Mouse (Mus musculus) MEL (cell line): ENCODE data around the gene Sit1.

Experiments used
- CTCF ChIP-seq, 3 experiments: IDR thresholded peaks in 2 of 3; conservative IDR thresholded peaks in 1 of 3; 2 replicates each; pipeline ENCODE4 v1.5.1; 2011 to 2012; ENCODE audit warnings: low read length in 3 of 3, low read depth in 2 of 3, mild to moderate bottlenecking in 2 of 3, improper control_type of control experiment in 1 of 3, inconsistent platforms in 1 of 3, mixed read lengths in 1 of 3, moderate library complexity in 1 of 3; ENCODE audit not compliant: control insufficient read depth in 1 of 3, insufficient read depth in 1 of 3, poor library complexity in 1 of 3, severe bottlenecking in 1 of 3
- POLR2A ChIP-seq, 2 experiments: IDR thresholded peaks; 2 replicates each; pipeline ENCODE4 v1.6.1; 2011 to 2012; ENCODE audit warnings: low read length in 2 of 2, mild to moderate bottlenecking in 2 of 2, control low read depth in 1 of 2, improper control_type of control experiment in 1 of 2, low read depth in 1 of 2, moderate library complexity in 1 of 2; ENCODE audit not compliant: control insufficient read depth in 1 of 2, insufficient read depth in 1 of 2, poor library complexity in 1 of 2
- RCOR1 ChIP-seq: IDR thresholded peaks from 2 replicates; pipeline ENCODE4 v1.6.1; 2012; ENCODE audit warnings: low read depth, mild to moderate bottlenecking, inconsistent platforms, low read length, improper control_type of control experiment
- UBTF ChIP-seq: IDR thresholded peaks from 2 replicates; pipeline ENCODE4 v1.6.1; 2012; ENCODE audit warnings: low read depth, mild to moderate bottlenecking, inconsistent platforms, low read length, improper control_type of control experiment, moderate library complexity, borderline replicate concordance; ENCODE audit not compliant: insufficient read depth
- USF2 ChIP-seq, 2 experiments: IDR thresholded peaks; 2 replicates each; pipeline ENCODE4 v1.6.1; 2011 to 2012; ENCODE audit warnings: improper control_type of control experiment in 2 of 2, low read length in 2 of 2, borderline replicate concordance in 1 of 2, inconsistent platforms in 1 of 2, low read depth in 1 of 2, mild to moderate bottlenecking in 1 of 2; ENCODE audit not compliant: insufficient read depth in 1 of 2
- ZC3H11A ChIP-seq: IDR thresholded peaks from 2 replicates; pipeline ENCODE4 v1.6.1; 2012; ENCODE audit warnings: low read depth, mild to moderate bottlenecking, inconsistent platforms, low read length, improper control_type of control experiment
- ZMIZ1 ChIP-seq: IDR thresholded peaks from 2 replicates; pipeline ENCODE4 v1.6.1; 2012; ENCODE audit warnings: low read depth, mild to moderate bottlenecking, inconsistent platforms, low read length, improper control_type of control experiment, moderate library complexity

- TF ChIP-seq UBTF (no peak), ZMIZ1 (no peak), CTCF (IDR thresholded peaks at IDR 0.05 in 2 of 3, conservative IDR thresholded peaks at IDR 0.05 in 1 of 3; ENCODE audit: control insufficient read depth in 1 of 3, insufficient read depth in 1 of 3, low read depth in 2 of 3, low read length in 3 of 3, poor library complexity in 1 of 3, severe bottlenecking in 1 of 3) (no peak), RCOR1 (no peak), USF2 (IDR thresholded peaks at IDR 0.05; ENCODE audit: borderline replicate concordance in 1 of 2, insufficient read depth in 1 of 2, low read depth in 1 of 2, low read length in 2 of 2) (no peak), POLR2A (IDR thresholded peaks at IDR 0.05; ENCODE audit: control insufficient read depth in 1 of 2, insufficient read depth in 1 of 2, low read depth in 1 of 2, low read length in 2 of 2, poor library complexity in 1 of 2) (no peak), ZC3H11A (no peak)
These were observed 28.3 kb upstream of the Sit1 start for GRCm38 (mm10) chr4:43511675-43512454.
